Mouse (Mus musculus) megakaryocyte, embryonic 14.5 days (primary cell): ENCODE measurements around the gene Grin2a.

Experiments used
- FLI1 ChIP-seq: IDR thresholded peaks from 2 replicates; pipeline ENCODE4 v1.6.1; 2012; ENCODE audit warnings: low read length, inconsistent platforms, mixed read lengths
- GATA1 ChIP-seq: IDR thresholded peaks from 3 replicates; pipeline ENCODE4 v1.6.1; 2012; ENCODE audit warnings: mixed read lengths, low read length, inconsistent platforms, borderline replicate concordance

GRCm38 (mm10) chr16:9589176-9589575, 406.2 kb downstream of the Grin2a start:
- no peak for TF ChIP-seq FLI1
- TF ChIP-seq GATA1 = no peak
